Mouse (Mus musculus): Measurements from ENCODE around the gene Foxp1.

GRCm38 (mm10) chr6:99187914-99188313, 334.6 kb downstream of the Foxp1 start:
- TF ChIP-seq POLR2A (IDR thresholded peaks at IDR 0.05; ENCODE audit: low read depth, low read length): no peak
- TF ChIP-seq CTCF (IDR thresholded peaks at IDR 0.05; ENCODE audit: extremely low read depth, insufficient read depth, insufficient read length, insufficient replicate concordance): no peak
